Mouse (Mus musculus): ENCODE measurements around the gene Slc35d2.
"Not testable (repeated sequence)": the region's sequence is repeated elsewhere in the genome, so short reads cannot be mapped to it uniquely, and the experiment has no call there.

The Slc35d2 gene

GRCm38 (mm10) chr13:64110421-64110820, 18.7 kb downstream of the Slc35d2 start:
- DNase-seq: no peak

DNA sequence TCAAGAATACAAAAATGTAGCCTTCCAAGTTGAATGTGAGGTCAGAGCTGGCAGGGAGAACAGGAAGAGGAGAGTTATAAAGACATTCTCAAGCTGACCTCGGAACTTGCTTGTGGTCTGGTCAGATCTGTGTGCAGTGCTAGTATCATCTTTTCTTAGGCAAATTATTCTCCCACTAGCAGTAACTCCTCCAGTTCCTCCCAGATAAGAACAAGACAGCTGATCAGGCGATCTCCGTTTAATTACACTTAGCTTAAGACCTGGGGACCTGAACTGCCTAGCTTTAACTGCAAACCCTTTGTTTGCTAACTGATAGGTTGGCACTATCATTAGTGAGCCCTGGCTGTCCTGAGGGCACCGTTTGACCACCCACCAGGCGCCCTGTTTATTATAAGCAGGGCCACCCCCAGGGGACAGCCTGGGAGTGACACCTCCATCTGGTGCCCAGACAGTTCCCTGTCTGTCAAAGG, 20.8 kb downstream of the Slc35d2 start:
- peak; percentile 9 to 20 for DNase-seq

- DNase-seq: no peak
These were observed 21.6 kb downstream of the Slc35d2 start for GRCm38 (mm10) chr13:64107535-64107934.

DNA sequence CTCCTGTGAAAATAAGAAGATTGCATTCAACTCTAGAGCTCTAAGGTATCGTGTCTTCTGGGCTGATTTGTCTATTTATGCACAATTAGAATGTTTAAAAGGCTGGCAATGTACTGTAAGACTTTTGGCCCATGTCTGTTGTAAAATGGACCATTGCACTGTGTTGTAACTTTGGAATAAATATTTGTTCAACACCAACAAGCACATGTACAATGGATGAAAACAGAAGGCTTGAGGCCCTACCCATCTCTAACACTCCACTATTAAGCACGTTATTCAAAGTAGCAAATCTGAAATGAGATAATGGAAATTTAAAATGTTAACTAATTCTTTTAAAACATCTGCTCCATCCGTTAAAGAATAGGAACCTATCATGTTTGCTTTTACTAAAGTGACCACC, 22.1 kb downstream of the Slc35d2 start:
- no peak for DNase-seq

DNA sequence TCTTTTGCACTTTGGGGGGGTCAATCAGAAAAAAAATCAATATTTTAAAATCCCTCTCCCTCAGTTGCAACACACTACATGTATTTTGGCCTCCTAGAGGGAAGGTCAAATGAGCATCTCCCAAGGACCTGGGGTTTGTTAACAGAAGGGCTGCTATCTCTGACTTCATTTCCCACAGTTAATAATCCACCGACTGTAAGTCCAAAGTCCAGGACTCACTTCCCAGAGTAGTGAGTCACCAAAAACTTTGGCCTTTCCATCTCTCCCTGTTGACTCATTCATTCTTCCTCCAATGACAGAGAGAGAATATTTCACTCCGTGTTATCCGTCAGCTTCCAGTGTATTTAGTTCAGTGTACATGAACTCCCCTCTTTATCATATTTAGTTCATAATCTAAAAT, 23.5 kb downstream of the Slc35d2 start:
- no peak for DNase-seq

DNA sequence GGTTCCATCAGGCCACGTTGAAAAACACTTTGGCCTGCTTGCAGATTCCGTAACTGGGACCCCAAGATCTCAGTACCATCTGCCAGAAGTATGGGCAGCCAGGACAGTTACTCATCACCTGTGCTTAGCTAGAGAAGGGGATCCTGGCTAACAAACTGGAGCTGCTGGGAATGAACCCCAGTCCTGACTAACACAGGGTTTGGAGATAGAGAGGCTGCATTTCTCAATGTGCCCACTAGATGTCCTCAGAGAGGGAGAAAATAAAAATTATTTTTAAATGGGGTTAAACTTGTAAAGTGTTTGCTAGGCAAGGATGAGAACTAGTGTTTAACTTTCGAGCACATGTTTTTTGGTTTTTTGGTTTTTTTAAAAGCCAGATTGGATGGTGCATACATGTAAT, 29.0 kb downstream of the Slc35d2 start:
- peak; percentile 31 to 44 for DNase-seq

DNA sequence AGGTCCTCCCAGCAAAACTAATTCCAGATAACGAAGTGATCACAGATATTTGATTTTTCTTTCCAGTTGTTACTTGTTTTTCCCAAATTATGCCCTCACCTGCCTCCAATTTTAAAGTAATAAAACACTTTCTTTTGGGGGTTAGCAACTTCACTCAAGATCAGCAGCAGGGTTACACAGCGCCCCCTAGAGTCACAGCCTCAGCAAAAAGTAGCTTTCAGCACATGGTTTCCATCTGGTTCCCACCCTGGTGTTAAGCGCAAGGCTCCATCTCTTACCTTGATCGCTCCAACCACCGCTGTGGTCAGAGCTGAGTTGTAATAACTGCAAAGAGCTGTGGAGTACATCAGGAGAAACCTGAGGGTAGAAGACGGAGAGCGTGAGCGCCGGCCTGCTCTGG, 30.2 kb downstream of the Slc35d2 start:
- DNase-seq: peak; percentile 10 to 12

DNA sequence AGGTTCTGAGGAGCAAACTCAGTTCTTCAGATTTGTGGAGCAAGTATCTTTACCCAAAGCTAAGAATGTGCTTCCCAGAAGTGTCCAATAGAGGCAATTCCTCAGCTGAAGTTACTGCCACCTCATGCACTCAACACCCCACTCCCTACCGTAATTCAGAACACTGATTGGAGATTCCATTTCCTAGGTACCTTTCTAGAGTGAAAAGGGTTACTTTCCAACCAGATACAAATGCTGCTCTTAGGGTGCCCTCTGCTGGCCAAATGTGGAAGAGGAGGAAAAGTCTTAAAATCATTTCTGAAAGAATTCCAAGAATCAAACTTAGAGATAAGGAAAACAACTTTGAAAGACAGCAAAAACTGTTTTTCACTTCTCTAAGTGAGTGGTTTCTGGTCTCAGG, 35.8 kb downstream of the Slc35d2 start:
- peak; percentile 49 to 71 for DNase-seq

GRCm38 (mm10) chr13:64092752-64093151, 36.4 kb downstream of the Slc35d2 start:
- DNase-seq: no peak

DNA sequence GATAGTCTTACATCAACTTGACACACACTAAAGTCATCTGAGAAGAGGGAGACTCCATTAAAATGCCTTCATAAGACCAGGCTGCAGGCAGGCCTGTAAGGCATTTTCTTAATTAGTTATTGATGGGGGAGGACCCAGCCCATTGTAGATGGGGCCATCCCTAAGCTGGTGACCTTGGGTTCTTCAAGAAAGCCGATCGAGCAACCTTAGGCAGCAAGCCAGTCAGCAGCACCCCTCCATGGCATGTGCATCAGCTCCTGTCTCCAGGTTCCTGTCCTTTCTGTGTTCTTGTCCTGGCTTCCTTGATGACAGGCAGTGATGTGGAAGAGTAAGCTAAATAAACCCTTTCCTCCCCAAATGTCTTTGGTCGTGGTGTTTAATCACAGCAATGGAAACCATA, 37.0 kb downstream of the Slc35d2 start:
- no peak for DNase-seq

- no peak for DNase-seq
These were observed 38.2 kb downstream of the Slc35d2 start for GRCm38 (mm10) chr13:64091006-64091405.

DNA sequence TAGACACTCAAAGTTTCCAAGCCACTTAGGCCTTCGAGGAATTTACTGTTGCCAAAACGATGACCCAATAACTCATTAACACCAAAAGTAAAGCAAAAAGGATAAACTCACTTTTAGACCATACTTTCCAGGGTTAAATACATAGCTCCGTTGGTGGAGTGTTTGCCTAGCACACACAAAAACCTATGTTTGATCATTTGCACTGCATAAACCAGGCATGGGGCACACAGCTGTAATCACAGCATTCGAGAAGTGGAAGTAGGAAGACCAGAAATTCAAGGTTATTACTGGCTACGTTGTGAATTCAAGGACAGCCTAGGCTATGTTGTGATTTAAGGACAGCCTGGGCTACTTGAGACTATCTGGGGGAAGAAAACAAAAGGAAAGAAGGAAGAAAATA, 38.9 kb downstream of the Slc35d2 start:
- no peak for DNase-seq

DNA sequence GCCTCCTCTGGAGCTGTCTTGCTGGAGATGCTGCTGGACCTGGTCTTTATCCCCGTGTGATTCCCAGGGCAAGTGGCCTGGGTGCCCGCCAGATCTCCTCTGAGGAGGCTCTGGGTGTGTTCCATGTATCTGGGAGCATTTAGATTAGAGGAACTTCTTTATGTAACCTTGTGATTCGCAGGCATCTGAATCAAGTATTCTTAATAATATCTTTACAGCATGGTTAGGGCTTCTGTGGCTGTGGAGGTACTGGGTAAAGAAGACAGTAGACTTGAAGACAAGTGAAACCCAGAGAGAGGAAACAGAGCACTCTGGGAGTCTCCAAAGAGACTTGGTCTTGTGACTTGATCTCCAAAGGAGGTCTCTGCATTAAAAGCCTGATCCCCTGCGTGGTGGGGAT, 40.0 kb downstream of the Slc35d2 start, which contains the start of gene Hsd17b3:
TSS of gene Hsd17b3 (minus strand) at position 101 of the 400 bp plus-strand sequence.
- no peak for DNase-seq

DNA sequence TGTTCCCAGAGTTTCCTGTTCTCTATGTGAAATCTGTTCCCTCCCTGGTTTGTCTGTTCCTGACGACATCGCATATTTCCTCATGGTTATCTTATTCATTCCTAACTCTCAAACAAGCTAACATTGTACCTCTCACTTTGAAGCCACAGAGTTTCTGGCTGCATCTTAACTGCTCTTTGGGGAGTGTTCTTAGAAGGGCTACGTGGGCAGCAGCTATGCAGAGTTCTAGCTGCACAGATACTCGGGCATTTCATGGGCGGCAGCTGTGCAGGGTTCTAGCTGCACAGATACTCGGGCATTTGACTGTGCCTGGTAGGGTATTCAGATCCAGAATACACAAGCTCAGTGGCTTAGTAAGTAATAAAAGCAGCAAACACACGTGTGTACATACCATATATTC, 41.1 kb downstream of the Slc35d2 start:
- DNase-seq: no peak

DNA sequence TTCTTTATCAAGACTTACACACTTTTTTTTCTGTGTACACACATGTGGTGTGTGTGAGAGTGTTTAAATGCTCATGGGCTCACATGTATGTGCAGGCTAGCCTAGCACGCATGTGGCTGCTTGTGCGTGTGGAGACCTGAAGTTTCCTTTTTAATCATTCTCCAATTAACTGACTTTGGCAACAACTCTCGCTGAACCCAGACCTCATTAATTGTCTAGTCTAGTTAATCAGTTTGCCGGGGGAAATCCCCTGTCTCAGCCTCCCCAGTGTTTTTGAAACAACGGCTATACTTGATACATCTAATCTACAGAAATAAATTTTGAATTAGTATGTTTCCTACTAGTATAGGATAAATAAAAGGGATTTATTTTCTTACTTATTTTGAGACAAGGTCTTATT, 43.1 kb downstream of the Slc35d2 start:
- no peak for DNase-seq

- DNase-seq: no peak
These were observed 45.8 kb downstream of the Slc35d2 start for GRCm38 (mm10) chr13:64083331-64083730.

- DNase-seq: no peak
These were observed 47.9 kb downstream of the Slc35d2 start for GRCm38 (mm10) chr13:64081012-64081919.

- no peak for DNase-seq
These were observed 51.6 kb downstream of the Slc35d2 start for GRCm38 (mm10) chr13:64077591-64077990.

DNA sequence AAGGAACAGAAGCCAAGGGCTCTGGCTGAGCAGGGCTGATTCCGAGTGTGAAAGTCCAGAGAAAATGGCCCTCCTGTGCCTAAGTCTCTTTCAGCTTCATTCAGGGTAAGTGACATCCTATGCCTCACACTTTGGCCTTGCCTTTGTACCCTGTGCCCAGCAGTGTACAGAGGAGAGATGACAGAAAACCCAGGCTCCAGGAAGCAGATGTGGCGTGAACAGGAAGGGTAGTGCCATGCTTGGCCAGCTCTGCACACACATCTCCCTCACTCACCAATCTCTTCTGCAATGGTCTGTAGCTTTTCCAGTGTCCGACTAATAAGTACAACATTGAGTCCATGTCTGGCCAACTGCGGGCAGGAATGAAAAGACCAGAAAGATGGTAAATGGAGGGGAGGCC, 53.1 kb downstream of the Slc35d2 start:
- DNase-seq: no peak

DNA sequence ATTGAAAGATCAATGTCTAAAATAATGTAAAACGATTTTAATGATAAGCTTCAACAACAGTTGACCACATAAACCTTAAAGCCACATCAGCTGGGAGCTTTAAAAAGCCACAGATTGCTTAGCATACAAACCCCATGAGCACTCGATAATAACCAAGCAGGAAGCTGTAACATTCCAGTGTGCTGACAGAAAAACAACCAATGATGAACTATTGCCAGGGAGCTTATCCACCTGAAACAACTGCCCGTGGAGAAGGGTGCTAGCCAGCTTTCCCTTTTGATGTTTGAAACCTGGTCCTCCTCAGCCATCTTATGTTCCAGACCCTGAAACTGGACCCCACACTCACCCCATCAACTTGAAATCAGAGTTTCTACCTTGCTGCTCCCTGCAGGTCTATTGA, 62.5 kb downstream of the Slc35d2 start:
- DNase-seq: no peak

DNA sequence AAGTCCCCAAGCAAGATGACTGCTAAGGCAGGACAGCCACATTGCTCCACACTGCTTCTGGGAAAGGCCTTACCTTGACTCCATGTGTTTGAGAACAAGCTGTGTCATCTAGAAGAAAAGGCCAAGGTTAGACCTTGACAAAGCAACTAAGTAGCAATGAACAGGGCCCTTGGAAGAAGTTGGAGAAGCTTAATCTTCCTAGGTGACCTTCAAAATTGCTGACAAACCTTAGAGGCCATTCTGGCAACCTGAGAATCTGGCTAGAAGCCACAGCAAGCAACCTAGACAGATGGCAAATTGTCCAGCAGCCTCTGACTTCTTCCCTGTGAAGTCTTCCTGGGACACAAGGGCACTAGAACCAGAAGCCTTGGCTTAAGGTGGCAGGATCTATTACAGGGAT, 64.9 kb downstream of the Slc35d2 start:
- no peak for DNase-seq

- no peak for DNase-seq
These were observed 68.1 kb downstream of the Slc35d2 start for GRCm38 (mm10) chr13:64060935-64061506.

GRCm38 (mm10) chr13:64053959-64054358, 75.2 kb downstream of the Slc35d2 start:
- no peak for DNase-seq

GRCm38 (mm10) chr13:64052281-64052680, 76.9 kb downstream of the Slc35d2 start:
- not testable (repeated sequence) for DNase-seq
